Mouse (Mus musculus) MEL (cell line): ENCODE data around the gene Tob2. TPM values are rescaled to one million over a fixed set of nuclear protein-coding genes. Genes with fewer than 3 reads are reported as not detected.

Experiments used
- DNase-seq: peaks from one replicate; pipeline ENCODE4 v3.0.0; 2011; ENCODE audit warnings: low read depth, low spot score
- H3K27ac ChIP-seq: 2 replicates; pipeline ENCODE4 v1.5.1; 2012; ENCODE audit warnings: low read depth, mild to moderate bottlenecking, control low read depth, low read length, moderate library complexity; ENCODE audit not compliant: control insufficient read depth
- H3K27me3 ChIP-seq, 2 experiments: fragments of 150-350 bp in 1 of 2; sonication (generic) in 1 of 2; 2 replicates each; pipeline ENCODE4 v1.6.1; 2012; ENCODE audit warnings: low read length in 2 of 2, mild to moderate bottlenecking in 2 of 2, improper control_type of control experiment in 1 of 2, moderate library complexity in 1 of 2; ENCODE audit not compliant: insufficient read depth in 2 of 2, control insufficient read depth in 1 of 2
- H3K36me3 ChIP-seq, 2 experiments: 2 replicates each; pipeline ENCODE4 v1.6.1; 2012 to 2014; ENCODE audit warnings: low read length in 2 of 2, improper control_type of control experiment in 1 of 2, inconsistent platforms in 1 of 2, mild to moderate bottlenecking in 1 of 2; ENCODE audit not compliant: insufficient read depth in 2 of 2, control insufficient read depth in 1 of 2
- H3K4me1 ChIP-seq, 2 experiments: fragments of 150-350 bp in 1 of 2; sonication (generic) in 1 of 2; 2 replicates each; pipeline ENCODE4 v1.6.1; 2012; ENCODE audit warnings: low read length in 2 of 2, improper control_type of control experiment in 1 of 2, mild to moderate bottlenecking in 1 of 2; ENCODE audit not compliant: insufficient read depth in 2 of 2, control insufficient read depth in 1 of 2
- H3K4me3 ChIP-seq, 2 experiments: fragments of 150-350 bp in 1 of 2; sonication (generic) in 1 of 2; 2 replicates each; pipeline ENCODE4 v1.5.1; 2012; ENCODE audit warnings: low read depth in 2 of 2, low read length in 2 of 2, mild to moderate bottlenecking in 2 of 2, moderate library complexity in 2 of 2, control low read depth in 1 of 2, improper control_type of control experiment in 1 of 2; ENCODE audit not compliant: control insufficient read depth in 1 of 2, insufficient read depth in 1 of 2
- H3K79me2 ChIP-seq: 2 replicates; pipeline ENCODE4 v1.6.1; 2012; ENCODE audit warnings: mild to moderate bottlenecking, low read length, moderate library complexity; ENCODE audit not compliant: control insufficient read depth, poor library complexity, insufficient read depth
- H3K9ac ChIP-seq: 2 replicates; pipeline ENCODE4 v1.6.1; 2012; ENCODE audit warnings: low read depth, mild to moderate bottlenecking, control low read depth, low read length, moderate library complexity; ENCODE audit not compliant: control insufficient read depth, poor library complexity, severe bottlenecking
- H3K9me3 ChIP-seq: fragments of 150-350 bp; sonication (generic); replicated peaks from 2 replicates; pipeline ENCODE4 v1.6.1; 2012; ENCODE audit warnings: mild to moderate bottlenecking, low read length, improper control_type of control experiment, moderate library complexity; ENCODE audit not compliant: insufficient read depth
- BHLHE40 ChIP-seq: IDR thresholded peaks from 2 replicates; pipeline ENCODE4 v1.6.1; 2012; ENCODE audit warnings: low read depth, mild to moderate bottlenecking, inconsistent platforms, low read length, improper control_type of control experiment, borderline replicate concordance
- CHD1 ChIP-seq: IDR thresholded peaks from 2 replicates; pipeline ENCODE4 v1.6.1; 2012; ENCODE audit warnings: low read depth, mild to moderate bottlenecking, inconsistent platforms, low read length, improper control_type of control experiment
- CHD2 ChIP-seq: IDR thresholded peaks from 2 replicates; pipeline ENCODE4 v1.6.1; 2011; ENCODE audit warnings: low read length, improper control_type of control experiment
- CTCF ChIP-seq, 3 experiments: IDR thresholded peaks in 2 of 3; conservative IDR thresholded peaks in 1 of 3; 2 replicates each; pipeline ENCODE4 v1.5.1; 2011 to 2012; ENCODE audit warnings: low read length in 3 of 3, low read depth in 2 of 3, mild to moderate bottlenecking in 2 of 3, improper control_type of control experiment in 1 of 3, inconsistent platforms in 1 of 3, mixed read lengths in 1 of 3, moderate library complexity in 1 of 3; ENCODE audit not compliant: control insufficient read depth in 1 of 3, insufficient read depth in 1 of 3, poor library complexity in 1 of 3, severe bottlenecking in 1 of 3
- ELF1 ChIP-seq: IDR thresholded peaks from 2 replicates; pipeline ENCODE4 v1.6.1; 2014; ENCODE audit warnings: low read depth, mild to moderate bottlenecking, inconsistent platforms, low read length, improper control_type of control experiment, moderate library complexity
- ETS1 ChIP-seq: IDR thresholded peaks from 2 replicates; pipeline ENCODE4 v1.6.1; 2012; ENCODE audit warnings: low read depth, mild to moderate bottlenecking, inconsistent platforms, low read length, improper control_type of control experiment, moderate library complexity
- HCFC1 ChIP-seq: IDR thresholded peaks from 2 replicates; pipeline ENCODE4 v1.6.1; 2012; ENCODE audit warnings: low read depth, mild to moderate bottlenecking, inconsistent platforms, low read length, improper control_type of control experiment, moderate library complexity
- MAX ChIP-seq: IDR thresholded peaks from 2 replicates; pipeline ENCODE4 v1.6.1; 2011; ENCODE audit warnings: low read length, improper control_type of control experiment
- MAZ ChIP-seq: IDR thresholded peaks from 2 replicates; pipeline ENCODE4 v1.6.1; 2012; ENCODE audit warnings: low read depth, mild to moderate bottlenecking, inconsistent platforms, low read length, improper control_type of control experiment
- MXI1 ChIP-seq: IDR thresholded peaks from 2 replicates; pipeline ENCODE4 v1.6.1; 2011; ENCODE audit warnings: mild to moderate bottlenecking, low read depth, low read length, improper control_type of control experiment
- MYC ChIP-seq: IDR thresholded peaks from 2 replicates; pipeline ENCODE4 v1.6.1; 2011; ENCODE audit warnings: low read depth, mild to moderate bottlenecking, low read length, improper control_type of control experiment, moderate library complexity
- NELFE ChIP-seq: IDR thresholded peaks from 2 replicates; pipeline ENCODE4 v1.6.1; 2011; ENCODE audit warnings: low read depth, low read length, improper control_type of control experiment
- NRF1 ChIP-seq: IDR thresholded peaks from 2 replicates; pipeline ENCODE4 v1.6.1; 2014; ENCODE audit warnings: low read depth, mild to moderate bottlenecking, inconsistent platforms, low read length, improper control_type of control experiment, moderate library complexity; ENCODE audit not compliant: poor library complexity, insufficient read depth, severe bottlenecking
- POLR2A ChIP-seq, 2 experiments: IDR thresholded peaks; 2 replicates each; pipeline ENCODE4 v1.6.1; 2011 to 2012; ENCODE audit warnings: low read length in 2 of 2, mild to moderate bottlenecking in 2 of 2, control low read depth in 1 of 2, improper control_type of control experiment in 1 of 2, low read depth in 1 of 2, moderate library complexity in 1 of 2; ENCODE audit not compliant: control insufficient read depth in 1 of 2, insufficient read depth in 1 of 2, poor library complexity in 1 of 2
- POLR2AphosphoS2 ChIP-seq: IDR thresholded peaks from 2 replicates; pipeline ENCODE4 v1.6.1; 2011; ENCODE audit warnings: low read length, improper control_type of control experiment
- RCOR1 ChIP-seq: IDR thresholded peaks from 2 replicates; pipeline ENCODE4 v1.6.1; 2012; ENCODE audit warnings: low read depth, mild to moderate bottlenecking, inconsistent platforms, low read length, improper control_type of control experiment
- SIN3A ChIP-seq: IDR thresholded peaks from 2 replicates; pipeline ENCODE4 v1.6.1; 2012; ENCODE audit warnings: low read length, improper control_type of control experiment, inconsistent platforms
- SMC3 ChIP-seq: IDR thresholded peaks from 2 replicates; pipeline ENCODE4 v1.6.1; 2011; ENCODE audit warnings: low read depth, low read length, improper control_type of control experiment
- TAL1 ChIP-seq: IDR thresholded peaks from 2 replicates; pipeline ENCODE4 v1.6.1; 2012; ENCODE audit warnings: mild to moderate bottlenecking, inconsistent platforms, low read length, moderate library complexity, mixed read lengths
- TCF12 ChIP-seq: IDR thresholded peaks from 2 replicates; pipeline ENCODE4 v1.6.1; 2014; ENCODE audit warnings: low read depth, mild to moderate bottlenecking, inconsistent platforms, low read length, improper control_type of control experiment, moderate library complexity
- UBTF ChIP-seq: IDR thresholded peaks from 2 replicates; pipeline ENCODE4 v1.6.1; 2012; ENCODE audit warnings: low read depth, mild to moderate bottlenecking, inconsistent platforms, low read length, improper control_type of control experiment, moderate library complexity, borderline replicate concordance; ENCODE audit not compliant: insufficient read depth
- USF1 ChIP-seq: IDR thresholded peaks from 2 replicates; pipeline ENCODE4 v1.6.1; 2014; ENCODE audit warnings: low read depth, mild to moderate bottlenecking, inconsistent platforms, low read length, improper control_type of control experiment, moderate library complexity
- USF2 ChIP-seq, 2 experiments: IDR thresholded peaks; 2 replicates each; pipeline ENCODE4 v1.6.1; 2011 to 2012; ENCODE audit warnings: improper control_type of control experiment in 2 of 2, low read length in 2 of 2, borderline replicate concordance in 1 of 2, inconsistent platforms in 1 of 2, low read depth in 1 of 2, mild to moderate bottlenecking in 1 of 2; ENCODE audit not compliant: insufficient read depth in 1 of 2
- ZC3H11A ChIP-seq: IDR thresholded peaks from 2 replicates; pipeline ENCODE4 v1.6.1; 2012; ENCODE audit warnings: low read depth, mild to moderate bottlenecking, inconsistent platforms, low read length, improper control_type of control experiment
- ZMIZ1 ChIP-seq: IDR thresholded peaks from 2 replicates; pipeline ENCODE4 v1.6.1; 2012; ENCODE audit warnings: low read depth, mild to moderate bottlenecking, inconsistent platforms, low read length, improper control_type of control experiment, moderate library complexity
- ZNF384 ChIP-seq: IDR thresholded peaks from 2 replicates; pipeline ENCODE4 v1.6.1; 2012; ENCODE audit warnings: low read depth, mild to moderate bottlenecking, inconsistent platforms, low read length, improper control_type of control experiment
- polyA plus RNA-seq, 2 experiments: library from polyadenylated mRNA; stranded (reverse) in 1 of 2; unstranded in 1 of 2; fragments of >175 nt in 1 of 2; fragments of >200 nt in 1 of 2; gene quantifications; 2 replicates each; pipeline versions ENCODE4 v1.2.1 to v1.2.4; 2012; ENCODE audit warnings: low replicate concordance in 2 of 2, low read depth in 1 of 2; ENCODE audit not compliant: insufficient read length in 2 of 2, insufficient read depth in 1 of 2, missing spikeins in 1 of 2
- total RNA-seq: library from RNA; depleted of rRNA; stranded (reverse); fragments of 300-350 nt; gene quantifications from 2 replicates; pipeline ENCODE4 v1.2.3, GENCODE M21; 2012

Tob2 gene
- total and polyA plus RNA-seq, 3 experiments, result 20.7 to 23.5 TPM; not detected in 1

DNA sequence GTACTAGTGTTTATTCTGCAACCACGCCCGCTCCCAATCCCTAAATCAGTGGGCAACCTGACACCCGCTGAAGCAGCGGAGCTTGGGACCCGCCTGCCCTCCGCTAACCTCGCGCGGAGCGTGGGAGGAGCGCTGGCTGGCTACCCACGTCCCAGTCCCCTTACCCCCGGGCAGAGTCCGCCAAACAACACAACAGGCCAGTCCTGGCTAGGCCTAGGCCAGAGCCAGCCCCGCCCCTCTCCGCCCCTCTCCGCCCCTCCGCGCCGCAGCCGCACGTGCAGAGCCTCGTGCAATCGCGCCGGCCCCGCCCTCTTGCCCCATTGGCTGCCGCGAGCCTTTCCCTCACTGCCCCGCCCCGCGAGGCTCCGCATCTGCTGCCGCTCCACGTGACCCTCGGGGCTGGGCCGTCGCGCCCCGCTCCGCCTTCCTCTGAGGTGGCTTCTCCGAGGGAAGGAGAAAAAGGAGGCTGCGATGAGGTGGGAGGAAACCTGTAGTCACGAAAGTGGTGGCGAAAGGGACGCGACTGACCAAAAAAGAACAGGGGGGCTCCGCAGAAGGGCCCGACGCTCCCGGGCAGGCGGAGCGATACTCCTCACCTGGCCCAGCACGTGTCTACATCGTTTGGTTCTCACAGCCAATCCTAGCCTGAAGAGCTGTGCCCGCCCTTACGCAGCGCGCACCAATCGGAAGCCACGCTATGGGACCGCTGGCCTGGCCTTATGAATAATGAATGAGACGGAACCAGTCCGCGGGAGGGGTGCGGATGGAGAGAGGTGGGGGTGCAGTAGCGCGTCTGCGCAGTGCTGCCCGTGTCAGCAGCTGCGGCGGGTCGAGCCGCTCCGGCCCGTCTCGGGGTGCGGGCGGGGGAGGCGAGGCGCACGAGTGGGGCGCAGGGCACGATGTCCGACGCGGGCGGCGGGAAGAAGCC lies 47.7 kb downstream of the Tob2 start:
- peaks cover 6% of the 10 kb centered on the region for H3K79me2 ChIP-seq
- peaks cover 0 to 31% of the 10 kb centered on the region in 2 experiments; a peak in 2 of 4 replicates for H3K36me3 ChIP-seq
- peak; percentile 99 for DNase-seq
- H3K4me3 ChIP-seq, result peak overlapping the region; percentile 74 to 76
- H3K27me3 ChIP-seq, result no peaks in the 10 kb centered on the region
- TF ChIP-seq USF1, result peak; percentile 98
- 0 out of 2 replicates have a peak, but pooled peaks have one; percentile 37 for TF ChIP-seq POLR2AphosphoS2
- no peak for TF ChIP-seq CTCF (IDR thresholded peaks at IDR 0.05 in 2 of 3, conservative IDR thresholded peaks at IDR 0.05 in 1 of 3; ENCODE audit: control insufficient read depth in 1 of 3, insufficient read depth in 1 of 3, low read depth in 2 of 3, low read length in 3 of 3, poor library complexity in 1 of 3, severe bottlenecking in 1 of 3)
- peak; percentile 92 for TF ChIP-seq MXI1
- TF ChIP-seq POLR2A (IDR thresholded peaks at IDR 0.05; ENCODE audit: control insufficient read depth in 1 of 2, insufficient read depth in 1 of 2, low read depth in 1 of 2, low read length in 2 of 2, poor library complexity in 1 of 2), result peak; percentile 51 to 75; a peak in 2 of 4 replicates
- TF ChIP-seq MAZ, result peak; percentile 92
- no peak for TF ChIP-seq CHD2
- peak; percentile 89 for TF ChIP-seq MYC
- TF ChIP-seq SMC3, result no peak
- peak; percentile 28; the same call in 1 of the 2 replicates for TF ChIP-seq TCF12
- peak; percentile 46 to 87 for TF ChIP-seq USF2 (IDR thresholded peaks at IDR 0.05; ENCODE audit: borderline replicate concordance in 1 of 2, insufficient read depth in 1 of 2, low read depth in 1 of 2, low read length in 2 of 2)
- peak; percentile 81 for TF ChIP-seq NRF1
- no peak for TF ChIP-seq UBTF
- no peak for TF ChIP-seq ZC3H11A
- peak; percentile 92 for TF ChIP-seq SIN3A
- no peak for TF ChIP-seq ZMIZ1
- TF ChIP-seq CHD1, result no peak
- peak; percentile 56; the same call in 1 of the 2 replicates for TF ChIP-seq HCFC1
- TF ChIP-seq TAL1, result no peak
- peak; percentile 70; the same call in 1 of the 2 replicates for TF ChIP-seq NELFE
- TF ChIP-seq RCOR1, result no peak
- peak; percentile 99 for TF ChIP-seq BHLHE40
- TF ChIP-seq ELF1, result peak; percentile 57
- 0 out of 2 replicates have a peak, but pooled peaks have one; percentile 28 for TF ChIP-seq ZNF384
- peak; percentile 37; the same call in 1 of the 2 replicates for TF ChIP-seq ETS1
- peak; percentile 96 for TF ChIP-seq MAX
- H3K27ac ChIP-seq, result peak overlapping the region; percentile 62
- H3K4me1 ChIP-seq, result peaks cover 16 to 34% of the 10 kb centered on the region in 2 experiments
- H3K9ac ChIP-seq, result peak overlapping the region; percentile 78
- no peaks in the 10 kb centered on the region for H3K9me3 ChIP-seq
